Mouse (Mus musculus): Measurements from ENCODE around the gene Stk10.

GRCm38 (mm10) chr11:32542181-32542580 lies 9.1 kb downstream of the Stk10 start:
- TF ChIP-seq POLR2A (IDR thresholded peaks at IDR 0.05; ENCODE audit: low read depth, low read length) (no peak), CTCF (conservative IDR thresholded peaks at IDR 0.05; ENCODE audit: insufficient read depth, insufficient read length, low read depth, low read length) (no peak)
